Mouse (Mus musculus) 3T3-L1 (cell line): ENCODE measurements around the gene F2rl2.

Experiments
- DNase-seq: peaks from one replicate; pipeline ENCODE4 v3.0.0-alpha.2; 2015; ENCODE audit warnings: low read depth, low spot score

F2rl2 gene

DNA sequence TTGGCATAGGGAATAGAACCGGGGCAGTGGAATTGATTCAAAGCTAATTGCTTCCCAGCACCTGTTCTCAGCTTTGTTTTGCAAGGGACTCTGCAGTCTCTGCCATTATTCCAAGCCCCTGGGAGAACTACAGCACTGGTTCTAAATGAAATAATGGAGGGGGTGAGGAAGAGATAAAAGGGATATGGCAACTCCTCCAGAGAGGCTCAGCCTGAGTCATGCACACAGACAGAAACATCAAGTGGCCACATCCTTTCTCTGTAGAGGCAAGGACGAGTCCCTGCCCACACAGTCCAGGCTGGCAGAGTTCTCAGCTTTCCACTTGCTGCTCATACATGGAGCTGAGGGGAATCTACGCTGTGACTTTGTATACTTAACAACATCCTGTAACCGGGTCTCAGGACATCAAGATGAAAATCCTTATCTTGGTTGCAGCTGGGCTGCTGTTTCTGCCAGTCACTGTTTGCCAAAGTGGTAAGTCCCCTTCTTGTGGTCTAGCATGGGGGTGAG lies at the start of gene F2rl2:
Gene F2rl2, plus strand, starts transcription at position 200 of the 510 bp plus-strand sequence.
- peak; percentile 38 for DNase-seq

DNA sequence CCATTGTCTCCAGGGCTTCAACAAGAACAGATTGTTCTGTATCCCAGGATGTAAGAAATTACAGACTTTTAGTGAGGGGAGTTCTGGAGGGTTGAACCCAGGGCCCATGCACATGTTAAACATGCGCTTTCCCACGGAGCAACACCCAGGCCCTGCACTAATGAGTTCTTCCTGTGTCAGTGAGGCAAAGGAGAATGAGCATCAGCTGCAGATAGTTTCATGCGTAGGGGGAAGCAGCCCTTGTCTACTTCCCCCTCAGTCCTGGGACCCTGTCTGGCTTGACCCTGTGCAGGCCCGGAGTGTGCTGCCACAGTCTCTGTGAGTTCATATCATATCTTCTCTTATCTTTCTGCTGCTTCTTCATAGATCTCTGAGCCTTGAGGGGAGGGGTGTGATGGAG lies 49.4 kb upstream of the F2rl2 start:
- no peak for DNase-seq

DNA sequence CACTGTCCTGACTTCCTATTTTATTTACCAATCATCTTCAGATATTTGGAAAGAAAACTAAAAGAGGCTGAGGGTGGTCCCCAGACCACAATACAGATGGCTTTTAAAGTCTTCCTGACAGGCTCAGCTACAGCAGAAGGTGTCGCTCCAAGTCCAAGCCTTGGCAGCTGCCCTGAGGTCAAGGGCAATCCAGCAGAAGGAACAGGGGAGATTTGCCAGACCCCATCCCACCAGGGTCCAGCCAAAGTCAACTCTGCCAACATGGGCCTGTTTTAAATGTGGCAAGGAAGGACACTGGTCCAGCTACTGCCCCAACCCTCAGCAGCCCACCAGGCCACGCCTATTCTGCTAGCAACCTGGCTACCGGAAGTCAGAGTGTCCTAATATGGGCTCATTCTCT lies 46.7 kb upstream of the F2rl2 start:
- DNase-seq: no peak

DNA sequence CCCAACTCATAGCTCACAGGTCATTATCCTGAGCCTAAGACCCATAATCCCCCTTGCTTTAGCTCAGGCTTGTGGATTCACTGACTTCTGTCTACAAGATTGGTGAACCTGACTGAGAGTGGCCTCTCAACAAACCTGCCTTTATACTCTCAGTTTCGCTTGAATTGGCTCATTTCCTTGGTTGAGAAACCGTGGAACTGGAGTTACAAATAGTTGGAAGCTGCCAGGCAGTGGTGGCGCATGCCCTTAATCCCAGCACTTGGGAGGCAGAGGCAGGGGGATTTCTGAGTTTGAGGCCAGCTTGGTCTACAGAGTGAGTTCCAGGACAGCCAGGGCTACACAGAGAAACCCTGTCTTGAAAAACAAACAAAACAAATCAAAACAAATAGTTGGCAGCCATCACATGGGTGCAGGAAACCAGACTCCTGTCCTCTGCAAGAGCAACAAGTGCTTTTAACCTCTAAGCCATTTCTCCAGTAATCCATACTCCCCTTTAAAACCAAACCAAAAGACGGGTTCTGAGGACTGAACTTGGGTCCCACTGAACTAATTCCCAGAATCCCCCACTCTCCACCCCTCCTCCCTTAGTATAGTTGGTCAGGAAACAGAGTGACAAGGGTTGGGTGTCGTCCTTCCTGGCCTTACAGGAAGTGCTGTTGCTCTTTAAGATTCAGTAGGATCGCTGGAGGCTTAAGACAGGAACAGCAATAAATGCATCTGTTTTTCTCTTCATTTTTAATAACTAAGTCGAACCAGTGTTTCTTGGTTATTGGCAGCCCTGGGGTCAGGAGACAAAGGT lies 44.6 kb upstream of the F2rl2 start:
- no peak for DNase-seq

DNA sequence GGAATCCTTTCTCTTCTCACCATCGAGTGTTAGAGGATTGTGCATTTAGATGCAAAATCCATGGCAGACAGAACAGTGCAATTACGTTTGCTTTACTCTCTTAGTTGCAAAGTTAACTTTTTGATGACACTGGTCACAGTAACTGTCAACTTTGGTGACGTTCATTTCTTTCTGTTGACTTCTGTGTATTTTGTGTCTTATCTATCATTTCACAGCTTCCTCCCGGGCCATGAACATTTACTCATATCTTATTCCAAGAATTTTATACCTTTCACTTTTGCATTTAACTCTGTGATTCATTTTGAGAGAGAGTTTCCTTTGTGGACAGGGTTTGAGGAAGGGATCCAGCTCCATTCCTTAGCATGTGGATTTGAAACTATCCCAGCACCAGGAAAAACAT lies 43.0 kb upstream of the F2rl2 start:
- DNase-seq: no peak

DNA sequence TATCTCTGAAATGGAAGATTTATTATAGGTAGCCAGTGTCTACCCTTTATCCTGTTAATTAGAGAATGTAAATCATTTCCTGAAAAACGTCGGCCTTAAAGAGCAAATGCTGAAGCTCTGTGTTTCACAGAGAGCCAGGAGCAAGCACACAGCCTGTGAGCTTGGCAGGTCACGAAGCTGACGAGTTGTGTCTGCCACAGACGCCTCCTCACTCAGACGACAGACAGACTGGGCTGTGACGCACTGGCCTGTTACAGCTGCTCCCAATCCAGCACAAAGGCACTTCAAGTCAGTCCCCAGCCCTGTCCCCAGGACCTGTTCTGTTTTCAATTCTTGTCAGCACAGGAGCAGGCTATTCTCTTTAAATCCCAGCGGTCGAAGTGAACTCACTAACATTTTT lies 41.4 kb upstream of the F2rl2 start:
- DNase-seq: no peak

DNA sequence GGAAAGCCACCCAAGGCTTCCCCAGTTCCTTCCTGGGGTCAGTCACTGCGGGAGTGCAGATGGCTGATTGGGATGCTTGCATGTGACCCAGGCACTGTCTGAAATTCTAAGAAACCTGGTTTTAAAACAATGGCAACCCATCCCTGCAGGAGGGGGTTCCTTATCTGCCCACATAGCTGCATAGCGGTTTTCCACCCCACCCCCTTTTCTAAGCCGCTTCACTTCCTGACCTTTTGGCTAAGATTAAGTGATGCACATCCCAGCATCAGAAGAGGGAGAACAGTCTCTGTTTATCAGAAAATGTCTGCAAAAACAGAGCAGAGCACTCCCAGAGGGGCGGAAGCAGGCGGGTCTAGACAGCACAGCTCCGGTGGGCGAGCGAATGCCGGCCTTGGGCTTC lies 39.5 kb upstream of the F2rl2 start:
- DNase-seq: no peak

DNA sequence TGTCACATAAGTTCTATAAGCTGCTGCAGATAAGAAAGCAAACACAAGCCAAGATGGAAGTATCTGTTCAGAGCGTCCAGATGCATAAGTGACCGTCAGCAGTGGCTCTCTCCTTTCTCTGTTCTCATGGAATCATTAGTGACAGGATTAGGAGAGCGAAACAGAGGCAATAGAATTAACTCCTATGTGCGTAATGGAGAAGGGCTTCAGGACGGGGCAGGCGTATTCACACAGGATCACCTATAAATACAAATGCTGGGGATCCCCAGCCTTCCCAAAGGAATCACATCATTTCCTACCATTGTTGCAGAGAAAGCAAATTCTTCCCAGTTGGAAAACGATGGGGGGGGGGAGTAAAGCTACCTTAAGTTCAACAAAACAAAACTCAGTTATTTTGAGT lies 37.2 kb upstream of the F2rl2 start:
- DNase-seq: no peak

DNA sequence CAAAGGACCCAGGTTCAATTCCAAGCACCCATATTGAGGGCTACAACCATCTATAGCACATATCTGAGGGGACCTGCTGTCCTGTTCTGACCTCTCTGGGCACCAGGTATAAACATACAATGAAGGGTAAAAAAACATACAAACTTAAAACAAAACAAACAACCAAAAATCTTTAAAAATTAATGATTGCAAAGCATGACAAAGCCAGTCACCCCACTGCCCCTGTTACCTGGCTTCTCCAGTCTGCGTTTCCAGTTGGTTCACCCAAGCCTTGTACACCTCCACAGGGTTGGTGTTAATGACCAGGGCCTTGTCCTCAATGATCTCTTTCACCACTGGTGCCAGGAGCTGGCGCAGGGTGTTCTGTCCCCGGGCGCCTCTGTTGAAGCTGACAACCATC lies 32.8 kb upstream of the F2rl2 start:
- no peak for DNase-seq

DNA sequence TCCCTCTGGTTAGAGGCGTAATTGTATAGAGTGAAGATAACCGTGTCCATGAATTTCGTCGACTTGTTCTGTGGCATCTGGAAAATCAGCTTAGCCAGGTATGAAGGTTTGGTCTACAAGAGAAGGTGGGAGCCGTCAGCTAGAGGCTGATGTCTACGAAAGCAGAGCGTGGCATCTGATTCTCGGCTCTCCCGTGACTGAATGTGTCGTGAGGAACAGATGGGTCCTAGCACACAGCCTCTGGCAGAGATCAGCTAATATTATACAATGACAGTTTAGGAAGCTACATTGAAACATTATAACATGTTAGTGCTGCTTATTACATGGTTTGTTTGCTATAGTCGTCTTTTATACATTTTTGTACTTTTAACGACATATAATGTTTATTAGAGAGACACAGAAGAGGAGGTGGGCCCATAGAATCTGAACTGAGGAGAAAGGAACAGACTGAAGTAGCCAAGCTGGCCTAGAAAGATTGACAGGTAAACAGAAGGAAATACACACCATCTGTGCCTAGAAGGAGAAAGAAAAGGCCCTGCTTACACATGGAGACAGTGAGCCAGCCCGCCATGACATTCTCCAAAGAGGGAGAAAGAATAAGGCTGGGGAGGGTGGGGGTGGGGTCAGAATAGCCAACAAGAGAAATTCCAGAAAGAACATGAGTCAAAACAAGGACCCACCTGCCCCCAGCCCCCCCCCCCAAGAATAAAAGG lies 30.9 kb upstream of the F2rl2 start:
- no peak for DNase-seq

DNA sequence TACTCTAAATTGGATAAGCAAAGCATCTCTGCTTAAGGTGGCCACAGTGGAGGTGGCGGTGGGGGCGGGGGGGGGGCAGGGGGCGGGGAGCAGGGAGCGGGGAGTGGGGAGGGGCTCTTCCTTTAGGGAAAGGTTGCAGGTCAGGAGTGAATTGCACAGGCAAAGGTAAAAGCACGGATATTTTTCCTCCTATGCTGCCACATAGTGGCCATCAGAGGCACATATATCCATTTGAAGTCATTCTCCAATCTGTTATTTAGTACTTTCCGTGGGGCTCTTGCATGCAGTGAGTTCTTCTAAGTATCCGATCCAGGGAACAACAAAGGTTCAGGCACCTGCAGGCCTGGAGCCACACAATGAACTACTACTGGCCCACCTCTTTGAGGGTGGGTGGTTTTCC lies 29.4 kb upstream of the F2rl2 start:
- DNase-seq: peak; percentile 58

DNA sequence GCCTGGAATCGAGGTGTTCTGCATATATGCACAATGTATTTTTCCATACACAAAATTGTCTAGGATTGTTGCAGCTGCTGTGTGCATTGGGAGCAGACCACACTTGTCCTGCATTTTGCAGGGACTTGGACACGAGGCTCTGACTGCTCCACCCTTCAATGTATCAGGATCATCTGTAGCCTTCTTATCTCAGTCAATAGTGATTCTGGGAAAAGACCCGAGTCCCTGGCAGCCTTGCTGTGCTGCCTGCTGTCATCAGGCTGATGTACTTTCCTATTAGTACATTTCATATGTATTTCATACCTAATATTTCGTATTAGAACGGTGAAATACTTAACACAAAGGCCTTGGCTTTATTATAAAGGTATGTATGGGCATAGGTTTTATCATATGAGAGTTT lies 26.1 kb upstream of the F2rl2 start:
- DNase-seq: no peak

DNA sequence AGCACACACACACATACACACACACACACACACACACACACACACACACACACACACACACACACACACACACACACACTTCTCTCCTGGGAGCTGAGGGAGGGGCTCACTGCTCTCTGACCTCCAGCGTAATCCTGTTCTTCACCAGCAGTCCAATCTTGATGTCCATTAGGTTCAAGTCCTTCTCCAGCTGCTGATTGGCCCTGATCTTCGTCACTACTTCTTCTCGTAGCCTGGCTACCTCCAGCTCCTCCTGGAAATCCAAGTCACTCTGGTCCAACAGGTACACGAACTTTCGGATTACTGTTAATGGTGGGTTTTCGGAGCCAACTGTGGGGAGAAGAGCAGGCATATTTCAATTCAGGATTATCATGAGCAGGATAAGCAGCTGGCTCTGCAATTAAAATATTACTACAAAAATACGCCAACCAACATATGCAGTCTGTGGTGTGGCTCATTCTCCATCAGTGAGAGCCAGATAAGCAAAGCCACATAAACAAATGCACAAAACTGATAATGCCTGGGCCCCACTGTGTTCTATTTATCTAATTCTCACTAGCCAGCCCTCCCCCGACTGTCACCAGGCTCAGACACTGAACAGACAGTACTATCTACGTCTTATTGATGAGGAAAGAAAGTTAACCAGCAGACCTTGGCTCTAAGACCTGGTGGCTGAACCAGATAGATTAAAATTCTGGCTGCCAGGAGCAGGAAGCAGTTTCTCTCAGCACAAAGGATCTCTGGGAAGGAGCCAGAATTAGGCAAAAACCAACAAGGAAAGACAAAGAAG lies 25.4 kb upstream of the F2rl2 start:
- no peak for DNase-seq

DNA sequence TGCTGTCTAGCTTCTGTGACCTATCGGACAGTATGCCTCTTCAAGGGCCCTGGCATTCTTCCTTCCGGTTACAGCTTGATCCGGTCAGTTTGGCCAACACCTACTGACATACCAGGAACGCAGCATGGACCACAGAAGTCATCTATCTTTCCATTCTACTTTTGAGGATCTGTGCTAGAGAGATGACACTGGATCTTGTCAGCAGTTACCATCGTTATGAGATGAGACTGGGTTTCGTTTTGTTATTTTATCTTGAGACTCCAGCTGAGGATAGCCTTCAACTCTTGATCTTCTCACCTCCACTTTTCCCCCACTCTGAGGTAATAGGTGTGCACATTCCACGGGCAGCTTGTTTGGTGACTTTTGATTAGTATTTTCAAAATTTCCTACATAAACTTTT lies 24.3 kb upstream of the F2rl2 start:
- DNase-seq: no peak

DNA sequence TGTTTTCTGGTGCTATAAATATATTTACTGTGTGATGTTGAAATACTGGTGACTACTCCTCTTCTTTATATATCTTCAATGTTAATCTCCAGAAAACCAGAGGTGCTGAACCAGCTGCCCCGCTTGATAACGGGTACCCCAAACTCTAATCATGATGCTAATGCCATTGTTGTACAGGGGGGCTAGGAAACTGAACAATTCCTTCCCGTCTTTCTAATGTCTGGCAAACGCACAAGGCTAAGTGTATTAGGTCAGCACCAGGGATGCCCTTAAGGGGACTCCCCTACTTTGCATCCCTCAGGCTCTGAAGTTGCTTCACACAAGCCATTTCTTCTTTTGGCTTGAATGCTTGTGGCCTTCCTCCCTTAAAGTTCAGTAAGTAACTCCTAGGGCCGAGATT lies 17.6 kb upstream of the F2rl2 start:
- DNase-seq: no peak

DNA sequence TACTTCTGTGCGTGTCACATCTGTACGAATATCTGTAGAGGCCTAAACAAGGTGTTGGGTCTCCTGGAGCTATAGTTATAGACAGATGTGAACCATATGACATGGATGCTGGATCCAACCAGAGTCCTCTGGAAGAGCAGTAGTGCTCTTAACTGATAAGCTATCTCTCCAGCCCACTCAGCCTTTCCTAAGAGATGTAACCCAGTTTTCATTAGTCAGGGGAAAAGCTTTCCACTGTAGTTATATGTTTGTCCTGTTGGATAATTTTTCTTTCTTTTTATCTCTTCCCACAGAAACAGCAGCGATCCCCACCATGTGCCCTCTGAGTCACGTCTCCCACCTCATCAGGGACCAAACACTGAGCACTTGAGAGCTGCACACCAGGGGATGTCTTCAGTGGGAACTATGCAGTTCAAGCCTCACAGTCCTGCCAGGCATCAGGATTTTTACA lies 17.1 kb upstream of the F2rl2 start:
- no peak for DNase-seq

DNA sequence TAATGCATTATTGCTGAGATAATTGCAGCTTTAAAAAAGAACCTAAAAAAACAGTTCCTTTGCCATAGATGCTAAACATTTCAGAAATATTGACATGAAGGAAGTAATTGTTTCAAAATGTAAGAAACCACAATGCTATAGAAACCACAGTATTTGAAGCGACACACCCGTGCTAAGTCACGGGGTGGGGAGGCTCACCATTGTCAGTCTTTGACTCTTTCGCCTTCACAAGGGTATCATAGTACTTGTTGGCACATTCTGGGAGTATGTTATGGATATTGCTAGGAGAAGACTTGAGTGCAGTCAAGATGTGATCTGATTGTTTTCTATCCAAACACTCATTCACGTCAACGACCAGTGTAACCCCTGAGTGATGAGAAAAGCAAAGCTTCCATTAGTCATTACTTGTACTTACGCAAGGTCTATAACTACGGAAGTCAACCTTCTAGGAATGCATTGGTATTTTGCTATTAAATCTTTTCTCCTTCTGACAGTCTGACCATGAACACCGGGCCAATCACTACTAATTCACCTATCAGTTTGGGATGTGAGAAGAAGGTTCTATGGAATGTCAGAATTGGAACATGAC lies 11.9 kb upstream of the F2rl2 start:
- DNase-seq: peak; percentile 3

DNA sequence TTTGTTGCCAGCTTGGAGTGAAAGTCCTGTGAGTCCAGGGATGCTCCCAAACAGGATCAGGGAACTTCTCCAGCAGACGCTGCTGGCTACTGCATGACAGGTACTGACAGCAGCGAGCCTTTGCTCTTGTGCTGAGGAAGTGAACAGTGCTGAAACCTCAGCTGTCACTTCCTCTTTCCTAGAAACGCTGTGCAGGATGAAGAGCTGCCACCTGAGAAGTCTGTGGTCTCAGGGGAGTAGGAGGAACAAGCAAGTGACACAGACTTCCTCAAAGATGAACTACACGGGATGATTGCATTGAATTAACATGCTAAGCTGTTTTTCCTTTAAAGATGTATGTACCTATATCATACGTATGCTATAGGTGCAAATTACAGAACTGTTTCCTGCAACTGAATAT lies 10.9 kb upstream of the F2rl2 start:
- DNase-seq: no peak

DNA sequence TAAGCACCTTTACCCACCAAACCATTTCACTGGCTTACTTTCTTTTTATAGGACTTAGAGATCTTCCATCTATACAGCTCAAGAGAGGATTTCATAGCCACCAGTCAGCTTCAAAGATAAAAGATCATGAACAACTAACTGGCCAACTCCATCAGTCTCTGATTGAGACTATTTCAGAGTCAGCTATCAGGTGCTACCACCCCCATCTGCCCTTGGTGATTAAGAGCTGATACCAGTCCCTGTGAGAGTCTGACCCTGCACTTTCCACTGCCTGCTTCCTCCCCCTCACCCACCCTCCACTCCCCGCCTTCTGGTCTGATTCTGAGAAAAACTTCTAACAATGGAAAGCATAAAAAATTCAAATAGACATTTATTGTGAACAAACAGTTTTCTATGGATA lies 8.1 kb upstream of the F2rl2 start:
- DNase-seq: no peak

DNA sequence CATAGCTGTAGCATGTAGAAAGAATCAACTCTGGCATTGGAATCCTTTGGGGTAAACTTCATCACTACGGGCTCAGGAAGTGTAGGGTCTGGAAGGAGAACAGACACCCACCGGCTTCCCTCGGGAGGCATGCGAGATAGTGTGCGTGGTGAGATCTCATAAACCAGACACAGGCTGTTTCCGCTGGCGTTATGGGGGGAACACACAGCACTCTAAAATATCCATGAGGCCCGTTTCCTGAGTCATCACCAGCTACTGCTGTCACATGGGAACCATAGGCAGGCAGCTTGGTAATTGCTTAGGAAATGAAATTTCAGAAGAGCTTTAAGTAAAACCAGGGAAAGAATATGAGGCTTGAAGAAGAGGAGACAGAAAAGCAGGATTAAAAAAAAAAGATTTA lies 4.5 kb upstream of the F2rl2 start:
- DNase-seq: no peak

DNA sequence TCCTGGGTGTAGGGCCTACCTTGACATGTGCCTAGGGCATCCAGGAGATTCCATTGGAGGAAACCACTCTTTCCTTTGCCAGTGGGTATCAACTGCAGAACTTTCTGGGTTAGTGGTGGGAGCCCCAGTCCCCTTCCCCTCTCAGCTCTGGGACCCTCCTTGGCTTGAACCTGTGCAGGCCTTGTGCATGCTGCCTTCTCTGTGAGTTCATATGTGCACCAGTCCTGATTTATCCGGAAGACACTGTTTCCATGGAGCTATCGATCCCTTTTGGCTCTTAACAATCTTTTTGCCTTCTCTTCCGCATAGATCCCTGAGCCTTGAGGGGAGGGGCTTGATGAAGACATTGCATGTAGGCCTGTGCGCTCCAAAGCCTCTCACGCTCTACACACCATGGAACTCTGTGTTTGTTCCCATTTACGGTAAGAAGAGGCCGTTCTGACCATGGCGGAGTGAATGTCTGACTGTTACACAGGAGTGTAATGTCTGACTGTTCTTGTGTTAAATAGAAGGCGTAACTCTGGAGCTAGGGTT lies 466 bp upstream of the F2rl2 start:
- DNase-seq: no peak

DNA sequence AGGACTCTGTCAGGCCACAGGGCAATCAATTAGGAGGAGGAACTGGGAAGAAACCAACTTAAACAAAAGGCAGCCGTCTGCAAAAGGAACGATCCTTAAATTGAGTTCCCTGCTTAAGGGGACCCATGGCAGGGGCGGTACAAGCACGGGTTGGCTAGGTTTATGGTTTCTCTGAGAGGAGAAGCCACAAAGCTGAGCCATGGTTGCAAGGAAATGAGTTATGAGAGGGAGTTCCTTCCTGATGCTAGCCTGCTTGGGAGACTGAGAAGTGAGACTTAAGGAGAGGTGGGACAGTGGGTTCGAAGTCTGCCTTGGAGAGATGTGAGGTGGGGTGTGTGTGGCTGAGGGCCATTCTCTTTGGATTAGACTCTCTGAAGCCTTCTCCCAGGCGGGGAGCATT lies 1.2 kb downstream of the F2rl2 start:
- DNase-seq: no peak
